Mouse (Mus musculus) stomach, postnatal 0 days (tissue): Measurements from ENCODE around the gene Trhde. TPM values are rescaled to one million over a fixed set of nuclear protein-coding genes. Genes with fewer than 3 reads are reported as not detected.

Experiments
- ATAC-seq: fragments of 200-750 bp; cut with Nextera tagmentation; 2 replicates; pipeline ENCODE4 v1.8.0; 2017; ENCODE audit not compliant: low FRiP score, low TSS enrichment
- DNase-seq: peaks from one replicate; pipeline ENCODE4 v3.0.0-alpha.2; 2016; ENCODE audit warnings: low spot score
- H3K27ac ChIP-seq: fragments of 300-500 bp; sonication (generic); replicated peaks from 2 replicates; pipeline ENCODE4 v1.5.1; 2014; ENCODE audit warnings: mild to moderate bottlenecking, control low read depth
- H3K27me3 ChIP-seq: fragments of 300-500 bp; sonication (generic); 2 replicates; pipeline ENCODE4 v1.6.1; 2014; ENCODE audit warnings: low read length; ENCODE audit not compliant: control insufficient read depth, insufficient read depth
- H3K36me3 ChIP-seq: fragments of 300-500 bp; sonication (generic); 2 replicates; pipeline ENCODE4 v1.6.1; 2014; ENCODE audit warnings: low read length, mixed read lengths; ENCODE audit not compliant: control insufficient read depth, insufficient read depth
- H3K4me1 ChIP-seq: fragments of 300-500 bp; sonication (generic); replicated peaks from 2 replicates; pipeline ENCODE4 v1.6.1; 2014; ENCODE audit warnings: antibody characterized with exemption; ENCODE audit not compliant: control insufficient read depth, insufficient read depth
- H3K4me2 ChIP-seq: fragments of 300-500 bp; sonication (generic); replicated peaks from 2 replicates; pipeline ENCODE4 v1.6.1; 2014; ENCODE audit warnings: low read depth, mild to moderate bottlenecking, control low read depth, moderate library complexity
- H3K4me3 ChIP-seq: fragments of 300-500 bp; sonication (generic); 2 replicates; pipeline ENCODE4 v1.5.1; 2014; ENCODE audit warnings: low read depth, low read length, control low read depth
- H3K9ac ChIP-seq: fragments of 300-500 bp; sonication (generic); 2 replicates; pipeline ENCODE4 v1.6.1; 2014; ENCODE audit warnings: mild to moderate bottlenecking, low read length, control low read depth, mixed read lengths
- H3K9me3 ChIP-seq: fragments of 300-500 bp; sonication (generic); 2 replicates; pipeline ENCODE4 v1.6.1; 2016; ENCODE audit warnings: low read length; ENCODE audit not compliant: control insufficient read depth
- CTCF ChIP-seq: IDR thresholded peaks from 2 replicates; pipeline ENCODE4 v1.5.1; 2016; ENCODE audit warnings: antibody characterized with exemption, low read depth, mild to moderate bottlenecking, moderate library complexity
- EP300 ChIP-seq: optimal IDR thresholded peaks from 2 replicates; pipeline ENCODE3; 2016; ENCODE audit warnings: antibody characterized with exemption
- WGBS: fragments of 180-500 bp; shearing (Covaris S2); extraction: QIAGEN DNeasy Blood & Tissue Kit; methylation state at CpG from one replicate; pipeline ENCODE4 v1.1.7; 2014; 5-methylcytosine and 5-hydroxymethylcytosine counted together
- polyA plus RNA-seq: library from polyadenylated mRNA; unstranded; fragments of >200 nt; fragmentation: Nextera tagmentation; extraction: Ambion mirVana; gene quantifications from 2 replicates; pipeline ENCODE4 v1.2.1, GENCODE M21; 2015

Gene Trhde
- polyA plus RNA-seq, 1 experiment from 2014 or later = 0.08 TPM

- H3K4me1 ChIP-seq = no peaks in the 10 kb centered on the region
- TF ChIP-seq EP300 = no peak
- TF ChIP-seq CTCF = no peak
- no peak overlapping the region for H3K4me3 ChIP-seq
- ATAC-seq = no peak
- no peaks in the 10 kb centered on the region for H3K36me3 ChIP-seq
- DNase-seq = no peak
- no peak overlapping the region for H3K9ac ChIP-seq
- no peak overlapping the region for H3K27ac ChIP-seq
- H3K4me2 ChIP-seq = no peak overlapping the region
- H3K9me3 ChIP-seq = no peaks in the 10 kb centered on the region
- 43% methylated on average over 7 of the region's 7 CpGs for WGBS
- H3K27me3 ChIP-seq = no peaks in the 10 kb centered on the region
Measured at GRCm38 (mm10) chr10:114405260-114405659, 396.8 kb downstream of the Trhde start.

- Histone ChIP-seq H3K9ac (no peak overlapping the region), H3K27ac (no peak overlapping the region), H3K4me1 (no peaks in the 10 kb centered on the region), H3K4me3 (no peak overlapping the region), H3K4me2 (no peak overlapping the region), H3K9me3 (no peaks in the 10 kb centered on the region), H3K27me3 (no peaks in the 10 kb centered on the region), H3K36me3 (no peaks in the 10 kb centered on the region)
- no peak for DNase-seq
- WGBS = 46% methylated on average over 2 of the region's 2 CpGs
- no peak for ATAC-seq
- TF ChIP-seq CTCF = no peak
- TF ChIP-seq EP300 = no peak
Measured at GRCm38 (mm10) chr10:114403795-114404194, 398.3 kb downstream of the Trhde start.

- H3K4me1 ChIP-seq = no peaks in the 10 kb centered on the region
- no peak overlapping the region for H3K4me2 ChIP-seq
- H3K27ac ChIP-seq = no peak overlapping the region
- ATAC-seq (no peak), DNase-seq (no peak)
- H3K4me3 ChIP-seq = no peak overlapping the region
- H3K9me3 ChIP-seq = no peaks in the 10 kb centered on the region
- no peaks in the 10 kb centered on the region for H3K27me3 ChIP-seq
- 75% methylated on average over 3 of the region's 3 CpGs for WGBS
- TF ChIP-seq CTCF (no peak), EP300 (no peak)
- H3K36me3 ChIP-seq = no peaks in the 10 kb centered on the region
- H3K9ac ChIP-seq = no peak overlapping the region
Measured at GRCm38 (mm10) chr10:114370804-114371203, 431.3 kb downstream of the Trhde start.

- H3K4me1 ChIP-seq = no peaks in the 10 kb centered on the region
- H3K27ac ChIP-seq = no peak overlapping the region
- 74% methylated on average over 6 of the region's 6 CpGs for WGBS
- H3K9ac ChIP-seq = no peak overlapping the region
- no peak overlapping the region for H3K4me3 ChIP-seq
- no peaks in the 10 kb centered on the region for H3K9me3 ChIP-seq
- no peaks in the 10 kb centered on the region for H3K36me3 ChIP-seq
- no peak for ATAC-seq
- no peak for DNase-seq
- H3K4me2 ChIP-seq = no peak overlapping the region
- no peak for TF ChIP-seq EP300
- H3K27me3 ChIP-seq = no peaks in the 10 kb centered on the region
Measured at GRCm38 (mm10) chr10:114363442-114363841, 438.7 kb downstream of the Trhde start.

- no peak overlapping the region for H3K27ac ChIP-seq
- TF ChIP-seq EP300 (no peak), CTCF (no peak)
- H3K4me1 ChIP-seq = no peaks in the 10 kb centered on the region
- H3K9ac ChIP-seq = no peak overlapping the region
- 55% methylated on average over 2 of the region's 2 CpGs for WGBS
- H3K9me3 ChIP-seq = no peaks in the 10 kb centered on the region
- ATAC-seq = no peak
- H3K27me3 ChIP-seq = no peaks in the 10 kb centered on the region
- no peaks in the 10 kb centered on the region for H3K36me3 ChIP-seq
- H3K4me3 ChIP-seq = no peak overlapping the region
- H3K4me2 ChIP-seq = no peak overlapping the region
- DNase-seq = no peak
Measured at GRCm38 (mm10) chr10:114362631-114363030, 439.5 kb downstream of the Trhde start.
